Comparison of ENCODE assay signal across 8 mouse cellular contexts in the genomic region with DNA sequence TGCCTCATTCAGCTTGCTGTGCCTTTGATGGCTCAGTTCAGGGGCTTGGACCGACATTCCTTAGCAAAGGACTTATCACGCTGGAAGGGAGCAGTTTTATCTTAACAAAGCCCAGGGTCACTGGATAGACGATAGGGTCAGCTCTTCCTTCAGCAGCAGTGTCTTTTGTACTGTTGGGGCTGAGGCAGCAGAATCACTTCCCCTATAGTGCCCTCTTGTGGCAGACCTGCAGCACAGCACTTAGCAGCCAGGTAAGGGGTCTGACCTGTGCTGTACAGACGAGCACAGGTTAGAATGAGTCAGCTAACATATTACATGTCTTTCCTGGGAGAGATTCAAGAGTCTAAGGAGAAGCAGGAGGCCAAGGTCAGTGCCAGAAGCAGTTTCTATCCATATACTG. TPM values are rescaled to one million over a fixed set of nuclear protein-coding genes. Genes with fewer than 3 reads are reported as not detected.
DNase-seq lines count a peak whose midpoint lies in the region; ATAC-seq lines count a peak whose summit lies in the region.

No protein-coding gene starts in this region.

- no peak overlapping the region for H3K27ac ChIP-seq in forebrain, embryonic 12.5 days
- H3K27ac ChIP-seq in limb, embryonic 11.5 days (replicated peaks; ENCODE audit: low read depth, low read length), result no peak overlapping the region
- no peak overlapping the region for H3K27ac ChIP-seq in midbrain, embryonic 15.5 days

- H3K4me1 ChIP-seq in forebrain, embryonic 12.5 days, result no peaks in the 10 kb centered on the region
- no peaks in the 10 kb centered on the region for H3K4me1 ChIP-seq in limb, embryonic 11.5 days (ENCODE audit: control insufficient read depth, insufficient read depth, low read length)
- no peaks in the 10 kb centered on the region for H3K4me1 ChIP-seq in midbrain, embryonic 15.5 days

- no peak overlapping the region for H3K9ac ChIP-seq in forebrain, embryonic 12.5 days
- no peak overlapping the region for H3K9ac ChIP-seq in limb, embryonic 11.5 days (ENCODE audit: low read length)
- no peak overlapping the region for H3K9ac ChIP-seq in midbrain, embryonic 15.5 days

- H3K4me3 ChIP-seq in forebrain, embryonic 12.5 days (replicated peaks), result no peak overlapping the region
- H3K4me3 ChIP-seq in limb, embryonic 11.5 days (ENCODE audit: low read depth, low read length), result no peak overlapping the region
- H3K4me3 ChIP-seq in midbrain, embryonic 15.5 days, result no peak overlapping the region

- H3K27me3 ChIP-seq in forebrain, embryonic 12.5 days, result no peaks in the 10 kb centered on the region
- H3K27me3 ChIP-seq in limb, embryonic 11.5 days (ENCODE audit: control insufficient read depth, insufficient read depth, low read length), result no peaks in the 10 kb centered on the region
- H3K27me3 ChIP-seq in midbrain, embryonic 15.5 days (replicated peaks), result no peaks in the 10 kb centered on the region

- peak; percentile 68; the same call in 1 of the 2 replicates for ATAC-seq in forebrain, embryonic 12.5 days (ENCODE audit: low FRiP score)
- ATAC-seq in limb, embryonic 11.5 days (ENCODE audit: insufficient number of reproducible peaks, low FRiP score, low TSS enrichment, low read depth), result no peak
- ATAC-seq in midbrain, embryonic 15.5 days (replicated peaks), result peak; percentile 87

- peak; percentile 74 for DNase-seq in adrenal gland, postnatal 14 days
- DNase-seq in adrenal gland, adult 8-10 months, result no peak
- DNase-seq in urinary bladder, postnatal 14 days (ENCODE audit: low spot score), result peak; percentile 21
- no peak for DNase-seq in urinary bladder, postnatal 10 days (ENCODE audit: low spot score)
- DNase-seq in limb, embryonic 11.5 days (ENCODE audit: low spot score), result peak; percentile 61
- DNase-seq in thymus, postnatal 10 days (ENCODE audit: low spot score in 2 of 2), result peak; percentile 14 to 63

- H3K4me2 ChIP-seq in forebrain, embryonic 12.5 days, result no peak overlapping the region
- no peak overlapping the region for H3K4me2 ChIP-seq in limb, embryonic 11.5 days (ENCODE audit: low read depth, severe bottlenecking)
- H3K4me2 ChIP-seq in midbrain, embryonic 15.5 days, result no peak overlapping the region

- H3K36me3 ChIP-seq in forebrain, embryonic 12.5 days (replicated peaks), result peaks cover 49% of the 10 kb centered on the region
- peaks cover 6% of the 10 kb centered on the region; the same call in 1 of the 2 replicates for H3K36me3 ChIP-seq in limb, embryonic 11.5 days (ENCODE audit: control insufficient read depth, insufficient read depth, low read length)
- H3K36me3 ChIP-seq in midbrain, embryonic 15.5 days (replicated peaks), result peaks cover 6% of the 10 kb centered on the region; the same call in 1 of the 2 replicates

- 5% methylated on average over 4 of the region's 4 CpGs for WGBS in forebrain, embryonic 12.5 days
- WGBS in limb, embryonic 11.5 days, result 21% methylated on average over 4 of the region's 4 CpGs
- WGBS in midbrain, embryonic 15.5 days, result 1% methylated on average over 4 of the region's 4 CpGs

- H3K9me3 ChIP-seq in forebrain, embryonic 12.5 days, result no peaks in the 10 kb centered on the region
- H3K9me3 ChIP-seq in limb, embryonic 11.5 days (ENCODE audit: control insufficient read depth, low read length), result no peaks in the 10 kb centered on the region
- H3K9me3 ChIP-seq in midbrain, embryonic 15.5 days, result no peaks in the 10 kb centered on the region

RNA-seq across cellular contexts. Expression of a gene that starts 19.8 kb away (rescaled TPM):
- 0.53 and 0.63 TPM in 2 replicates for total RNA-seq in adrenal gland, postnatal 14 days (2021)
- total RNA-seq in adrenal gland, adult 8-10 months (2022), result 1 to 10 TPM in 2 of 4 experiments, under 1 TPM in 2; 0.52 to 2.2 (median 1.0) TPM
- 0.58 and 0.97 TPM in 2 replicates for polyA plus RNA-seq in forebrain, embryonic 12.5 days (2016; fragmentation: Nextera tagmentation; extraction: Ambion mirVana)
- 0.16 TPM in 1 of 2 replicates, not detected in the other for polyA plus RNA-seq in limb, embryonic 11.5 days (2014; fragmentation: Nextera tagmentation; extraction: Ambion mirVana)
- 2.4 and 3.7 TPM in 2 replicates for polyA plus RNA-seq in midbrain, embryonic 15.5 days (2015; fragmentation: Nextera tagmentation; extraction: Ambion mirVana)

RNA-seq across cellular contexts. Expression of a gene that starts 22.5 kb away (rescaled TPM):
- total RNA-seq in adrenal gland, postnatal 14 days (2021), result 52.9 and 67.6 TPM in 2 replicates
- 10 to 100 TPM; 46.9 to 89.6 (median 65.8) TPM for total RNA-seq in adrenal gland, adult 8-10 months (2022)
- polyA plus RNA-seq in forebrain, embryonic 12.5 days (2016; fragmentation: Nextera tagmentation; extraction: Ambion mirVana), result 67.9 and 73.9 TPM in 2 replicates
- polyA plus RNA-seq in limb, embryonic 11.5 days (2014; fragmentation: Nextera tagmentation; extraction: Ambion mirVana), result 62.2 and 69.7 TPM in 2 replicates
- 53.4 and 58.9 TPM in 2 replicates for polyA plus RNA-seq in midbrain, embryonic 15.5 days (2015; fragmentation: Nextera tagmentation; extraction: Ambion mirVana)

RNA-seq across cellular contexts. Expression of a gene that starts 23.4 kb away (rescaled TPM):
- total RNA-seq in adrenal gland, postnatal 14 days (2021), result 49.9 and 55.7 TPM in 2 replicates
- 10 to 100 TPM; 57.2 to 75.2 (median 66.6) TPM for total RNA-seq in adrenal gland, adult 8-10 months (2022)
- polyA plus RNA-seq in forebrain, embryonic 12.5 days (2016; fragmentation: Nextera tagmentation; extraction: Ambion mirVana), result 50.2 and 52.8 TPM in 2 replicates
- polyA plus RNA-seq in limb, embryonic 11.5 days (2014; fragmentation: Nextera tagmentation; extraction: Ambion mirVana), result 57.2 and 61.0 TPM in 2 replicates
- 61.0 and 64.5 TPM in 2 replicates for polyA plus RNA-seq in midbrain, embryonic 15.5 days (2015; fragmentation: Nextera tagmentation; extraction: Ambion mirVana)

RNA-seq across cellular contexts. Expression of a gene that starts 45.3 kb away (rescaled TPM):
- total RNA-seq in adrenal gland, postnatal 14 days (2021), result 3.9 and 5.8 TPM in 2 replicates
- 1 to 10 TPM; 2.6 to 3.8 (median 3.5) TPM for total RNA-seq in adrenal gland, adult 8-10 months (2022)
- 0.83 and 1.1 TPM in 2 replicates for polyA plus RNA-seq in forebrain, embryonic 12.5 days (2016; fragmentation: Nextera tagmentation; extraction: Ambion mirVana)
- polyA plus RNA-seq in limb, embryonic 11.5 days (2014; fragmentation: Nextera tagmentation; extraction: Ambion mirVana), result 0.09 TPM in 1 of 2 replicates, not detected in the other
- 1.7 and 2.4 TPM in 2 replicates for polyA plus RNA-seq in midbrain, embryonic 15.5 days (2015; fragmentation: Nextera tagmentation; extraction: Ambion mirVana)

RNA-seq across cellular contexts. Expression of a gene that starts 53.5 kb away (rescaled TPM):
- total RNA-seq in adrenal gland, postnatal 14 days (2021), result 12.1 and 12.8 TPM in 2 replicates
- total RNA-seq in adrenal gland, adult 8-10 months (2022), result 10 to 100 TPM; 20.9 to 28.1 (median 23.5) TPM
- polyA plus RNA-seq in forebrain, embryonic 12.5 days (2016; fragmentation: Nextera tagmentation; extraction: Ambion mirVana), result 52.9 and 54.1 TPM in 2 replicates
- polyA plus RNA-seq in limb, embryonic 11.5 days (2014; fragmentation: Nextera tagmentation; extraction: Ambion mirVana), result 64.1 and 66.3 TPM in 2 replicates
- polyA plus RNA-seq in midbrain, embryonic 15.5 days (2015; fragmentation: Nextera tagmentation; extraction: Ambion mirVana), result 50.1 and 51.1 TPM in 2 replicates

Comparison
In these comparisons a context has a peak if more than half of its experiments do, and no peak if none do; other contexts are left out.
1. DNase-seq: peak in adrenal gland, postnatal 14 days (single experiment), urinary bladder, postnatal 14 days (single experiment), limb, embryonic 11.5 days (single experiment) and thymus, postnatal 10 days (2 of 2); none in adrenal gland, adult 8-10 months (single experiment) and urinary bladder, postnatal 10 days (single experiment).